Mouse (Mus musculus) brain, embryonic 14.5 days (tissue): ENCODE results near the gene Tmem185a.
"Not testable (repeated sequence)": the region's sequence is repeated elsewhere in the genome, so short reads cannot be mapped to it uniquely, and the experiment has no call there.

Experiments used
- CTCF ChIP-seq: fragments of 200-500 bp; IDR thresholded peaks from 2 replicates; pipeline ENCODE4 v1.5.1; 2012; ENCODE audit warnings: inconsistent platforms, mild to moderate bottlenecking, moderate library complexity, borderline replicate concordance; ENCODE audit not compliant: insufficient read depth, insufficient read length; ENCODE audit errors: extremely low read depth
- POLR2A ChIP-seq: fragments of 200-500 bp; IDR thresholded peaks from 2 replicates; pipeline ENCODE4 v1.6.1; 2012; ENCODE audit warnings: mild to moderate bottlenecking, inconsistent platforms, borderline replicate concordance; ENCODE audit not compliant: poor library complexity, insufficient read depth, insufficient read length, severe bottlenecking; ENCODE audit errors: extremely low read depth

GRCm38 (mm10) chrX:70514413-70514812, 37.4 kb upstream of the Tmem185a start:
- not testable (repeated sequence) for TF ChIP-seq CTCF, POLR2A
